Mouse (Mus musculus) ES-E14 (cell line): ENCODE data around the gene Gal3st2b. TPM values are rescaled to one million over a fixed set of nuclear protein-coding genes. Genes with fewer than 3 reads are reported as not detected.
"Not testable (repeated sequence)": the region's sequence is repeated elsewhere in the genome, so short reads cannot be mapped to it uniquely, and the experiment has no call there.

Experiments used
- DNase-seq: peaks from one replicate; pipeline ENCODE4 v3.0.0-alpha.2; 2013; ENCODE audit warnings: low read depth, low spot score
- H3K27ac ChIP-seq: 2 replicates; pipeline ENCODE4 v1.5.1; 2012; ENCODE audit warnings: low read depth, mild to moderate bottlenecking, low read length, moderate library complexity, mixed read lengths; ENCODE audit not compliant: poor library complexity, insufficient read depth, severe bottlenecking
- H3K36me3 ChIP-seq: 2 replicates; pipeline ENCODE4 v1.6.1; 2012; ENCODE audit warnings: mild to moderate bottlenecking, low read length, moderate library complexity, mixed read lengths; ENCODE audit not compliant: control insufficient read depth, poor library complexity, insufficient read depth, severe bottlenecking
- H3K4me1 ChIP-seq, 2 experiments: fragments of 150-350 bp in 1 of 2; sonication (generic) in 1 of 2; 2 replicates each; pipeline ENCODE4 v1.6.1; 2012; ENCODE audit warnings: low read length in 2 of 2, mild to moderate bottlenecking in 1 of 2, mixed read lengths in 1 of 2; ENCODE audit not compliant: control insufficient read depth in 2 of 2, insufficient read depth in 2 of 2, poor library complexity in 1 of 2
- H3K4me3 ChIP-seq, 2 experiments: fragments of 150-350 bp in 1 of 2; sonication (generic) in 1 of 2; 2 replicates each; pipeline ENCODE4 v1.5.1; 2012; ENCODE audit warnings: low read length in 2 of 2, low read depth in 1 of 2, mild to moderate bottlenecking in 1 of 2, mixed read lengths in 1 of 2; ENCODE audit not compliant: insufficient read depth in 1 of 2, poor library complexity in 1 of 2, severe bottlenecking in 1 of 2
- H3K9ac ChIP-seq: 2 replicates; pipeline ENCODE4 v1.6.1; 2012; ENCODE audit warnings: low read depth, mild to moderate bottlenecking, low read length, mixed read lengths; ENCODE audit not compliant: poor library complexity, insufficient read depth, severe bottlenecking
- H3K9me3 ChIP-seq: fragments of 150-350 bp; sonication (generic); 2 replicates; pipeline ENCODE4 v1.6.1; 2012; ENCODE audit warnings: low read depth, mild to moderate bottlenecking, low read length; ENCODE audit not compliant: control insufficient read depth, insufficient read depth
- CHD2 ChIP-seq: IDR thresholded peaks from 2 replicates; pipeline ENCODE4 v1.6.1; 2014; ENCODE audit warnings: mild to moderate bottlenecking, low read depth, low read length, inconsistent platforms
- HCFC1 ChIP-seq: IDR thresholded peaks from 2 replicates; pipeline ENCODE4 v1.6.1; 2012; ENCODE audit warnings: low read length, inconsistent platforms, borderline replicate concordance; ENCODE audit not compliant: insufficient read depth
- MAFK ChIP-seq: IDR thresholded peaks from 2 replicates; pipeline ENCODE4 v1.6.1; 2014; ENCODE audit warnings: mild to moderate bottlenecking, low read depth, low read length, inconsistent platforms; ENCODE audit not compliant: insufficient read depth
- ZC3H11A ChIP-seq: IDR thresholded peaks from 2 replicates; pipeline ENCODE4 v1.6.1; 2012; ENCODE audit warnings: low read depth, mild to moderate bottlenecking, inconsistent platforms, low read length, borderline replicate concordance
- ZNF384 ChIP-seq: IDR thresholded peaks from 2 replicates; pipeline ENCODE4 v1.6.1; 2012; ENCODE audit warnings: low read depth, low read length, inconsistent platforms
- in situ Hi-C, 2 experiments: fragments of 600-800 bp; cut with MboI; formaldehyde crosslinking; loops; one replicate each; pipeline ENCODE4 v1.15.1; 2025; ENCODE audit warnings: low sequenced_read_pairs in 2 of 2, inconsistent platforms in 1 of 2; ENCODE audit not compliant: unreplicated experiment in 2 of 2
- total RNA-seq: library from RNA; depleted of rRNA; stranded (reverse); fragments of 300-350 nt; gene quantifications from 2 replicates; pipeline ENCODE4 v1.2.3, GENCODE M21; 2012; rRNA removed

Gal3st2b gene
- total RNA-seq, 1 experiment: not detected

DNA sequence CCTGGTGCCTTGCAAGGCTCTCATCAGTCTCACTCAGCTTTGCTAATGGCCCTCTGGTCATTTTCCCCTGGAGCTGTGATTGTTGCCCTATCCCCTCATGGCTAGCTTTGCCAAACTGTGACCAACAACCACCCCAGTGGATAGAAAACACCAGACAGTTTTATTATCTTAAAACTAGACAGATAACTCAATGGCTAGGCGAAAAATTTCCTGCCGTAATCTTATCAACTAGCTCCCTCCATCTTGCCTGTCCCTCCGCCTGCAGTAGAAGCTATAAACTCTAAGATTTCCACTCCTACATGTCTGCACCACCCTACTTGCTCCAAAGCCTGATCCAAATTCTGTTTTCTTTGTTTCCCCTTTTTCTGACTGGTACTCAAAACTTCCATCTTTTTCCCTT is 68.1 kb downstream of the Gal3st2b start:
- Histone ChIP-seq H3K4me3 (no peak overlapping the region), H3K36me3 (no peaks in the 10 kb centered on the region), H3K4me1 (no peaks in the 10 kb centered on the region), H3K27ac (no peak overlapping the region), H3K9me3 (no peaks in the 10 kb centered on the region), H3K9ac (no peak overlapping the region)
- TF ChIP-seq MAFK (no peak), CHD2 (no peak), HCFC1 (no peak), ZNF384 (no peak), ZC3H11A (no peak)
- in situ Hi-C loops: no loop called here
- DNase-seq: no peak

DNA sequence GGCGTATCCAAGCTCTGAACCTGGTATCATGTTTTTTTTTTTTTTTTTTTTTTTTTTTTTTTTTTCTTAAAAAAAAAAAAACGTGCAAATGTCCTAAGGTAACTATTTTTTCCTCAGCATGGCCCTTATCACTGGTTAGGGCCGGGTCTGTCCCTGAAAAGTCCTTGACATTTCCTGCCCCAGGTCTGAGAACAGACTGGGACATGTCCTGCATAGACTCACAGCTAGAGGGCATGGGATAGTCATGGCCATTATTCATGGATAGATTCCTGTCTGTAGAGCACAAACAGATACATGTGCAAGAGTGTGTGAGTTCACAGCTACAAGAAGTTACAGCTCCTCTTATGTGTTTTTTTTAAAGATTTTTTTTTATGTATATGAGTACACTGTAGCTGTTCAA is 70.7 kb downstream of the Gal3st2b start:
- TF ChIP-seq CHD2 (no peak), ZNF384 (no peak), MAFK (no peak), ZC3H11A (no peak), HCFC1 (no peak)
- Histone ChIP-seq H3K9ac (no peak overlapping the region), H3K27ac (no peak overlapping the region), H3K4me1 (no peaks in the 10 kb centered on the region), H3K4me3 (no peak overlapping the region), H3K9me3 (no peaks in the 10 kb centered on the region), H3K36me3 (no peaks in the 10 kb centered on the region)
- DNase-seq: no peak
- in situ Hi-C loops: no loop called here

DNA sequence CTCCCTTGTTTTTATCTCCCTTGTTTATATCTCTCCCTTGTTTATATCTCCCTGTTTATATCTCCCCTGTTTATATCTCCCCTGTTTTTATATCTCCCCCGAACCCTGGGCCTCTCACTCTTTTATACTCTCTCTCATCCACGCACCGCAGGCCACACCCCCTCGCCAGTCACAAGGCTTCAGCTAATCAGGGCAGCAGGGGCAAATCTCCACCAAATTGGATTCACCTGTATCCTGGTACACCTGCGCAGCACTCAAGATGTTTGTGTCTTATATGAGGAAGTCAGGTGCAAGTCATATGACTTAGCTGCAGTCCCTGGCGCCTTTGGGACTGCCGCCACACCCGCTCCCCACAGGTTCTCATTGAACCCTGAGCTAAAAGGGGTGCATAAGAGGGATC is 72.1 kb downstream of the Gal3st2b start, which contains the start of gene Gal3st2c:
Gene Gal3st2c (plus strand): TSS at position 301 of the 400 bp plus-strand sequence.
- H3K9ac ChIP-seq, H3K4me1 ChIP-seq, H3K9me3 ChIP-seq, H3K36me3 ChIP-seq, DNase-seq, in situ Hi-C loops, H3K27ac ChIP-seq, H3K4me3 ChIP-seq: not testable (repeated sequence)

DNA sequence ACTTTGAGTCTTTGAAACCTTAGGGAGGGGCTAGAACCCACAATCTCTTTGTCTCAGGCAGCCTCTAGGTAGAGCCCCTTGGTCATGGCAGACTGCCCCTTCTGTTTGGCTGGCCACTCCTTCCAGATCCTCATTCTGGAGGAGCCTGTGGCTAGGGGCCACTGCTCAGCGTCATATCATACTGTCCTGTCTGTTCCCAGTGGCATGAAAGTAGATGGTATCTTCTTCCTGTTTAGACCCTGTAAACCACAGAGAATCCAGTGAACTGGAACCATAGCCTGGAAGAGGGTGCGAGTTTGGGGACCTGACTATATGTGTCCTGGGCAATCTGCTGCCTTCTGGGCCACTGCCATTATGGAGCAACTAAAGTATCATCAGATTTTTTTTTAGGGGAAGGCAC is 73.0 kb downstream of the Gal3st2b start:
- H3K9me3 ChIP-seq, in situ Hi-C loops, H3K36me3 ChIP-seq: not testable (repeated sequence)

DNA sequence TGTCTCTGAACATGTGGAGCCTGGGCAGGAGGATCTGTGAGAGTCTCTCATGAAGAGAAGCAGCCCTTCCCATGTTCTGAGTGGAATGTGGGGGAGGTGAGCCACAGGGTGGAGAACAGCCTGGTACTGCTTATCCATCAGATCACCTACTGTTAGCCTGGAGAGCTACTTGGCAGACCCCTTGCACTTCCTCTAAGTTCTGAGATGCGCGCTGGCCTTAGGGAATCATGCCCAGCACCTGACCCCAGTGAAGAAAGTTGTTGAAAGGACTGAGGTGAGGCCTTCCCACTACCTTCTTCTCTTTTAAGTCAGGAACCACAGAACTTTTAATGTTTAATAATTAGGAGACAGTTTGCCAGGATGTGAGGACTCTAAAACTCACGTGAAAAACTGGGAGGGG is 73.4 kb downstream of the Gal3st2b start:
- H3K36me3 ChIP-seq, DNase-seq, H3K4me3 ChIP-seq, in situ Hi-C loops, H3K27ac ChIP-seq, H3K9ac ChIP-seq, H3K9me3 ChIP-seq, H3K4me1 ChIP-seq: not testable (repeated sequence)

More for the DNA sequence above, 73.0 kb downstream of the Gal3st2b start:
- DNase-seq, H3K4me1 ChIP-seq, H3K27ac ChIP-seq, H3K9ac ChIP-seq, H3K4me3 ChIP-seq: not testable (repeated sequence)

Other genes with a start within 250 kb of the Gal3st2b start
- 21.1 and 26.9 TPM in 2 replicates for gene Bok, start 232.7 kb upstream of the Gal3st2b start, total RNA-seq
- gene Atg4b, start 166.8 kb upstream of the Gal3st2b start, total RNA-seq: 30.8 and 32.7 TPM in 2 replicates
- 46.2 and 53.9 TPM in 2 replicates for gene Thap4, start 163.4 kb upstream of the Gal3st2b start, total RNA-seq
- gene Dtymk, start 116.4 kb upstream of the Gal3st2b start, total RNA-seq: 304 and 331 TPM in 2 replicates
- gene Ing5, start 114.3 kb upstream of the Gal3st2b start, total RNA-seq: 23.2 and 26.5 TPM in 2 replicates
- 10.9 and 11.0 TPM in 2 replicates for gene D2hgdh, start 93.4 kb upstream of the Gal3st2b start, total RNA-seq
- not detected in 2 replicates for gene Gal3st2, start 57.0 kb upstream of the Gal3st2b start, total RNA-seq
- gene Gal3st2c, start 72.2 kb downstream of the Gal3st2b start, total RNA-seq: 0.04 and 0.11 TPM in 2 replicates
- gene Neu4, start 102.1 kb downstream of the Gal3st2b start, total RNA-seq: 0.11 TPM in 1 of 2 replicates, not detected in the other
- 0.21 and 0.45 TPM in 2 replicates for gene Pdcd1, start 134.2 kb downstream of the Gal3st2b start, total RNA-seq